Mouse (Mus musculus): ENCODE results near the gene Wdr24. TPM values are rescaled to one million over a fixed set of nuclear protein-coding genes. Genes with fewer than 3 reads are reported as not detected.

The Wdr24 gene
- polyA plus RNA-seq, 1 experiment: not detected

- H3K27ac ChIP-seq (ENCODE audit: insufficient read depth, low read depth, low read length): peak overlapping the region; percentile 74
- TF ChIP-seq POLR2A (IDR thresholded peaks at IDR 0.05; ENCODE audit: insufficient read depth, low read depth, low read length) (no peak), CTCF (IDR thresholded peaks at IDR 0.05; ENCODE audit: insufficient read depth, low read depth, low read length) (no peak)
- 33% methylated on average over 3 of the region's 3 CpGs for WGBS
- peaks cover 51% of the 10 kb centered on the region for H3K4me1 ChIP-seq (ENCODE audit: control insufficient read depth, insufficient read depth, low read length)
- no peak overlapping the region for H3K4me3 ChIP-seq (ENCODE audit: insufficient read depth, low read depth, low read length)
Observed at GRCm38 (mm10) chr17:25837533-25837932, 14.1 kb downstream of the Wdr24 start.

GRCm38 (mm10) chr17:25838904-25839303, 15.5 kb downstream of the Wdr24 start:
- peaks cover 52% of the 10 kb centered on the region for H3K4me1 ChIP-seq (ENCODE audit: control insufficient read depth, insufficient read depth, low read length)

GRCm38 (mm10) chr17:25839455-25840235, 16.2 kb downstream of the Wdr24 start:
- H3K4me3 ChIP-seq (ENCODE audit: insufficient read depth, low read depth, low read length): no peak overlapping the region
- no peak overlapping the region for H3K27ac ChIP-seq (ENCODE audit: insufficient read depth, low read depth, low read length)
- peaks cover 45% of the 10 kb centered on the region for H3K4me1 ChIP-seq (ENCODE audit: control insufficient read depth, insufficient read depth, low read length)
- no peak for TF ChIP-seq POLR2A (IDR thresholded peaks at IDR 0.05; ENCODE audit: insufficient read depth, low read depth, low read length)
- TF ChIP-seq CTCF (IDR thresholded peaks at IDR 0.05; ENCODE audit: insufficient read depth, low read depth, low read length): no peak
- WGBS: 80% methylated on average over 14 of the region's 14 CpGs

More at GRCm38 (mm10) chr17:25838904-25839303, 15.5 kb downstream of the Wdr24 start:
- WGBS: 86% methylated on average over 4 of the region's 4 CpGs
- TF ChIP-seq POLR2A (IDR thresholded peaks at IDR 0.05; ENCODE audit: insufficient read depth, low read depth, low read length) (no peak), CTCF (IDR thresholded peaks at IDR 0.05; ENCODE audit: insufficient read depth, low read depth, low read length) (no peak)
- H3K27ac ChIP-seq (ENCODE audit: insufficient read depth, low read depth, low read length): no peak overlapping the region
- H3K4me3 ChIP-seq (ENCODE audit: insufficient read depth, low read depth, low read length): no peak overlapping the region

GRCm38 (mm10) chr17:25840519-25840918, 17.1 kb downstream of the Wdr24 start:
- 98% methylated on average over 6 of the region's 6 CpGs for WGBS
- peaks cover 43% of the 10 kb centered on the region for H3K4me1 ChIP-seq (ENCODE audit: control insufficient read depth, insufficient read depth, low read length)
- no peak overlapping the region for H3K27ac ChIP-seq (ENCODE audit: insufficient read depth, low read depth, low read length)
- TF ChIP-seq CTCF (IDR thresholded peaks at IDR 0.05; ENCODE audit: insufficient read depth, low read depth, low read length): no peak
- no peak for TF ChIP-seq POLR2A (IDR thresholded peaks at IDR 0.05; ENCODE audit: insufficient read depth, low read depth, low read length)
- H3K4me3 ChIP-seq (ENCODE audit: insufficient read depth, low read depth, low read length): no peak overlapping the region

GRCm38 (mm10) chr17:25841117-25841880, 17.9 kb downstream of the Wdr24 start, which contains the start of gene Gm20683:
Gm20683 (minus strand) TSS chr17:25841763.
- Histone ChIP-seq H3K4me3 (ENCODE audit: insufficient read depth, low read depth, low read length) (no peak within 1 kb of the TSS), H3K4me1 (ENCODE audit: control insufficient read depth, insufficient read depth, low read length) (peaks cover 35% of the 10 kb centered on the region), H3K27ac (ENCODE audit: insufficient read depth, low read depth, low read length) (no peak within 1 kb of the TSS)
- TF ChIP-seq POLR2A (IDR thresholded peaks at IDR 0.05; ENCODE audit: insufficient read depth, low read depth, low read length): no peak
- no peak for TF ChIP-seq CTCF (IDR thresholded peaks at IDR 0.05; ENCODE audit: insufficient read depth, low read depth, low read length)
- WGBS: 95% methylated on average over 22 of the region's 22 CpGs

- Histone ChIP-seq H3K27ac (ENCODE audit: insufficient read depth, low read depth, low read length) (no peak overlapping the region), H3K4me1 (ENCODE audit: control insufficient read depth, insufficient read depth, low read length) (peaks cover 27% of the 10 kb centered on the region), H3K4me3 (ENCODE audit: insufficient read depth, low read depth, low read length) (no peak overlapping the region)
- 59% methylated on average over 3 of the region's 3 CpGs for WGBS
- TF ChIP-seq CTCF (IDR thresholded peaks at IDR 0.05; ENCODE audit: insufficient read depth, low read depth, low read length): no peak
- TF ChIP-seq POLR2A (IDR thresholded peaks at IDR 0.05; ENCODE audit: insufficient read depth, low read depth, low read length): no peak
Observed at GRCm38 (mm10) chr17:25842509-25842908, 19.1 kb downstream of the Wdr24 start.

- no peak for TF ChIP-seq POLR2A (IDR thresholded peaks at IDR 0.05; ENCODE audit: insufficient read depth, low read depth, low read length)
- Histone ChIP-seq H3K27ac (ENCODE audit: insufficient read depth, low read depth, low read length) (no peak overlapping the region), H3K4me1 (ENCODE audit: control insufficient read depth, insufficient read depth, low read length) (peaks cover 22% of the 10 kb centered on the region), H3K4me3 (ENCODE audit: insufficient read depth, low read depth, low read length) (0 out of 2 replicates have a peak overlapping the region, but pooled peaks have one; percentile 1)
- whole genome bisulfite sequencing: 92% methylated on average over 4 of the region's 4 CpGs
Observed at GRCm38 (mm10) chr17:25843122-25843521, 19.7 kb downstream of the Wdr24 start.

- Histone ChIP-seq H3K4me1 (ENCODE audit: control insufficient read depth, insufficient read depth, low read length) (peaks cover 20% of the 10 kb centered on the region), H3K27ac (ENCODE audit: insufficient read depth, low read depth, low read length) (peak overlapping the region; percentile 38; the same call in 1 of the 2 replicates), H3K4me3 (ENCODE audit: insufficient read depth, low read depth, low read length) (peak overlapping the region; percentile 80)
- TF ChIP-seq CTCF (IDR thresholded peaks at IDR 0.05; ENCODE audit: insufficient read depth, low read depth, low read length) (no peak), POLR2A (IDR thresholded peaks at IDR 0.05; ENCODE audit: insufficient read depth, low read depth, low read length) (no peak)
- WGBS: under 1% methylated on average over 38 of the region's 38 CpGs
Observed at GRCm38 (mm10) chr17:25843636-25844395, 20.4 kb downstream of the Wdr24 start.
